Mouse (Mus musculus): ENCODE measurements around the gene Tox4.

The Tox4 gene

DNA sequence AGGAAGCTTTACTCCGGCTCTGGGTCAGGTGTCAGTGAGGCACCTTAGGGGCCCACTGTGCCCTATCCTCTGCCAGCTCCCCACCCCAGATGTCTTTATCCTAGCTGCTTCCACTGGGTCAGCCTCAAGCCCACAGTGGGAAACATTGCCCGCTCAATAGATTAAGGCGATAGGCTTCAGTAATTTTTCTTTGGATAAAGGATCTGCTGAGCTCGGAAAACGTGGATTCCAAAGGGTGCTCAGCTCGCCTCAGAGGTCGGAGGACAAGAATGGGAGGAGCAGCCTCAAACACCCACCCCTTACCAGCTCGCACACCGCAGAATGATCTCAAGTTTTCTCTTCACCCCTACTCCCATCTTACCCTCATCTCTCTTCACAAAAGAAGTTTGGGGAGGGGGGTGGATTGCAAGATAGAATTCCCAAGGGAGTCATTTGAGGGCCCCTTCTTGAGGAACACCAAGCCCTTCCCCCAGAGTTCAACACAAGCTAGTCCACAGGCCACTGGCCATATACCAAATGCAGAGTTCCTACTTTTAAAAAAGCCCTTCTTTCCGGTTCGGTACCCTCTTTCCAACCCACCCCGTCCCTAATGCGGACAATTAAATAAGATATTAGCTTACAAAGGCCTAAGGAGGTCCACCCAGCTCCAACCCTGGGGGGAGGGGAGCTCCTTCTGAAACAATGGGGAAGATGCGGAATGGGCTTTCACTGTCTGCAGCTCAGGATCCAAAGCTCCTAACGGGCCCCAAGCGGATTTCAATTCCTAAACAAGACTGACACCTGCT lies 37.7 kb downstream of the Tox4 start:
- Histone ChIP-seq H3K9me3 (ENCODE audit: low read length) (no peaks in the 10 kb centered on the region), H3K4me1 (replicated peaks; ENCODE audit: low read depth, low read length) (peaks cover 49% of the 10 kb centered on the region), H3K36me3 (ENCODE audit: insufficient read depth, low read length) (peaks cover 6% of the 10 kb centered on the region; the same call in 1 of the 2 replicates), H3K27me3 (ENCODE audit: insufficient read depth, low read length) (peaks cover 45% of the 10 kb centered on the region), H3K4me3 (replicated peaks; ENCODE audit: low read length) (peak overlapping the region; percentile 90)
- no peak for TF ChIP-seq NANOG (IDR thresholded peaks at IDR 0.05; ENCODE audit: borderline replicate concordance, low read length)
- no peak for TF ChIP-seq POU5F1 (IDR thresholded peaks at IDR 0.05; ENCODE audit: borderline replicate concordance, low read length)
- TF ChIP-seq CTCF (conservative IDR thresholded peaks at IDR 0.05; ENCODE audit: low read length): no peak

GRCm38 (mm10) chr14:52319361-52319760 lies 40.4 kb downstream of the Tox4 start:
- H3K4me1 ChIP-seq (replicated peaks; ENCODE audit: low read depth, low read length): peaks cover 31% of the 10 kb centered on the region
- TF ChIP-seq POU5F1 (IDR thresholded peaks at IDR 0.05; ENCODE audit: borderline replicate concordance, low read length) (no peak), NANOG (IDR thresholded peaks at IDR 0.05; ENCODE audit: borderline replicate concordance, low read length) (no peak), CTCF (conservative IDR thresholded peaks at IDR 0.05; ENCODE audit: low read length) (no peak)
- no peaks in the 10 kb centered on the region for H3K9me3 ChIP-seq (ENCODE audit: low read length)
- peaks cover 26% of the 10 kb centered on the region for H3K27me3 ChIP-seq (ENCODE audit: insufficient read depth, low read length)
- no peaks in the 10 kb centered on the region for H3K36me3 ChIP-seq (ENCODE audit: insufficient read depth, low read length)
- H3K4me3 ChIP-seq (replicated peaks; ENCODE audit: low read length): no peak overlapping the region

DNA sequence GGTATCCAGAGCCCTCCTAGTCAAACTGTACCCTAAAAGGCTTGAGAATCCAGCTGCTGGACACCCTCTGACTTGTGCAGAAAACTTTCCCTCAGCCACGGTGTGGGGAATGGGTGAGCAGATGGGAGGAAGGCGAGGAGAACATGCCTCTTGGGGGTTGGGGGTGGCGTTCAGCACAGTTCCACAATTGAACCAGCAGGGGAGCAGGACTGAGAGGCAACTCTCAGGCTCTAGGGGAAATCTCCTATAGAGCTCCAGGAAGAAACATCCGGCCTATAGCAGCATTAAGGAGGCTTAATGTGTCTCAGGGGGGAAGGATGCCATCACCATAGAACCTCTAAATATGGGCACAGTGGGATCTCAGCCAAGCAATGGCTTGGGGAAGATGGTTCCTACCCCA lies 46.9 kb downstream of the Tox4 start:
- 0 out of 2 replicates have a peak overlapping the region, but pooled peaks have one; percentile 26 for H3K4me3 ChIP-seq (replicated peaks; ENCODE audit: low read length)
- no peaks in the 10 kb centered on the region for H3K36me3 ChIP-seq (ENCODE audit: insufficient read depth, low read length)
- no peak for TF ChIP-seq NANOG (IDR thresholded peaks at IDR 0.05; ENCODE audit: borderline replicate concordance, low read length)
- peak; percentile 44 for TF ChIP-seq CTCF (conservative IDR thresholded peaks at IDR 0.05; ENCODE audit: low read length)
- H3K9me3 ChIP-seq (ENCODE audit: low read length): no peaks in the 10 kb centered on the region
- H3K4me1 ChIP-seq (replicated peaks; ENCODE audit: low read depth, low read length): peaks cover 54% of the 10 kb centered on the region
- peaks cover 39% of the 10 kb centered on the region for H3K27me3 ChIP-seq (ENCODE audit: insufficient read depth, low read length)

DNA sequence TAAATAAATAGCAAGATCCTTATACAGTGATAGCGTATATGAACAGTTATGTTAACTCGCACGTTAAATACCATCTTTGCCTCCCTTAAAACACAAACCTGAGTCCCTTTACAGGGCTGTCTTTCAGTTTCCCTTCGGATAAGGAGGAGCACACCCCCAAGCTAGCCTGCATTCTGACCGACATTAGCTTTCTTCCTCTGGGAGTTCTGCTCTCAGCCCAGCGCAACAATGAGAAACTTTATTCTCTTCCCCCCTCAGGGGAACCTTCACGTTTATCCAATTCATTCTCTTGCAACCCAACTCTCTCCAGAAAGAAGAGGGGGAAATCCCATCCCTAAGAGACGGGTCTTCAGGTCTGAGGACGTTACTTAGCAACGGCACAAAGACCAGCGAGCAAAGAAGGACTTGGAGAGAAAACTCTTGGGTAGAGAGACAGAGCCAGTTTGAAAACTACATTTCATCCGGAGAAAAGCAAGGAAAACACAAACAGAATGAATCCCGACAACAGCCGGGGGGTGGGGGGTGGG lies 48.5 kb downstream of the Tox4 start:
- no peak for TF ChIP-seq POU5F1 (IDR thresholded peaks at IDR 0.05; ENCODE audit: borderline replicate concordance, low read length)
- no peak for TF ChIP-seq CTCF (conservative IDR thresholded peaks at IDR 0.05; ENCODE audit: low read length)
- TF ChIP-seq NANOG (IDR thresholded peaks at IDR 0.05; ENCODE audit: borderline replicate concordance, low read length): no peak
- Histone ChIP-seq H3K36me3 (ENCODE audit: insufficient read depth, low read length) (no peaks in the 10 kb centered on the region), H3K4me3 (replicated peaks; ENCODE audit: low read length) (peak overlapping the region; percentile 52)

GRCm38 (mm10) chr14:52327910-52328812 lies 49.2 kb downstream of the Tox4 start, which contains the start of gene Sall2:
TSS of gene Sall2 (minus strand) at chr14:52328762.
- Histone ChIP-seq H3K36me3 (ENCODE audit: insufficient read depth, low read length) (no peaks in the 10 kb centered on the region), H3K9me3 (ENCODE audit: low read length) (no peaks in the 10 kb centered on the region), H3K4me3 (replicated peaks; ENCODE audit: low read length) (peak within 1 kb of the TSS; percentile 68), H3K4me1 (replicated peaks; ENCODE audit: low read depth, low read length) (peaks cover 73% of the 10 kb centered on the region), H3K27me3 (ENCODE audit: insufficient read depth, low read length) (peaks cover 39% of the 10 kb centered on the region)
- no peak for TF ChIP-seq POU5F1 (IDR thresholded peaks at IDR 0.05; ENCODE audit: borderline replicate concordance, low read length)
- no peak for TF ChIP-seq CTCF (conservative IDR thresholded peaks at IDR 0.05; ENCODE audit: low read length)
- TF ChIP-seq NANOG (IDR thresholded peaks at IDR 0.05; ENCODE audit: borderline replicate concordance, low read length): no peak

More for the DNA sequence above, 48.5 kb downstream of the Tox4 start:
- H3K4me1 ChIP-seq (replicated peaks; ENCODE audit: low read depth, low read length): peaks cover 70% of the 10 kb centered on the region
- H3K9me3 ChIP-seq (ENCODE audit: low read length): no peaks in the 10 kb centered on the region
- H3K27me3 ChIP-seq (ENCODE audit: insufficient read depth, low read length): peaks cover 39% of the 10 kb centered on the region

DNA sequence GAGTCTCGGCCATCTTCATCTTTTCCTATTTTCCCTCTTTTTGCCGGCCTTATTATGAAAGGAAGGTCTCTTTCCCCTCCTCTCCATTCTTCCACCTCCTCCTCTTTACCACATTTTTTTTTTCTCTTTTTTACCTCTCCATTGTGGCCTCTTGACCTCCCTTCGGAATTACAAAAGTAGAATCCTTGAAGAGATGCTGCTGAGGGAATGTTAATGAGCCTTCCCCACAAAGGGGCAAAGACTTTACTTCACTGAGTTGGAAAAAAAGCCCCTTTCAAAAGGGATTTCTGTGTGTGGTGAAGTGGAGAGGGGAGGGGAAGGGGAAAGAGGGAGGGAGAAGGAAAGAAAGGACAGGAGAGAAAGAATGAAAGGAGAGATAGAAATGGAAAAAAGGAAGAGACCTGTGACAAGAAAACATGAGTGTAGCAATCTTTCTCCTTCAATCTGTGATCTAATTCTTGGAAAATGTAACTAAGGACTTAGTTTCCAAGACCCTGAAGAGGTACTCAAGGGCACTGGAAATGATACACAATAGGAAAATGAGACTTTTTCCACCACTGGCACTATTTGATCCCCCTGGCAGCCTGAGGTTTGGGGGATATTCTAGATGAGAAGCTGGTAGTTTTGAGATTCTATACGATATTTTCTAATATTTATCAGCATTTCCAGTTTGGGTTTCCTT lies 52.3 kb downstream of the Tox4 start:
- peaks cover 60% of the 10 kb centered on the region for H3K4me1 ChIP-seq (replicated peaks; ENCODE audit: low read depth, low read length)
- no peaks in the 10 kb centered on the region for H3K9me3 ChIP-seq (ENCODE audit: low read length)
- H3K36me3 ChIP-seq (ENCODE audit: insufficient read depth, low read length): no peaks in the 10 kb centered on the region
- no peak overlapping the region; the same call in 1 of the 2 replicates for H3K4me3 ChIP-seq (replicated peaks; ENCODE audit: low read length)
- peaks cover 28% of the 10 kb centered on the region for H3K27me3 ChIP-seq (ENCODE audit: insufficient read depth, low read length)
- TF ChIP-seq NANOG (IDR thresholded peaks at IDR 0.05; ENCODE audit: borderline replicate concordance, low read length) (no peak), CTCF (conservative IDR thresholded peaks at IDR 0.05; ENCODE audit: low read length) (no peak), POU5F1 (IDR thresholded peaks at IDR 0.05; ENCODE audit: borderline replicate concordance, low read length) (no peak)

DNA sequence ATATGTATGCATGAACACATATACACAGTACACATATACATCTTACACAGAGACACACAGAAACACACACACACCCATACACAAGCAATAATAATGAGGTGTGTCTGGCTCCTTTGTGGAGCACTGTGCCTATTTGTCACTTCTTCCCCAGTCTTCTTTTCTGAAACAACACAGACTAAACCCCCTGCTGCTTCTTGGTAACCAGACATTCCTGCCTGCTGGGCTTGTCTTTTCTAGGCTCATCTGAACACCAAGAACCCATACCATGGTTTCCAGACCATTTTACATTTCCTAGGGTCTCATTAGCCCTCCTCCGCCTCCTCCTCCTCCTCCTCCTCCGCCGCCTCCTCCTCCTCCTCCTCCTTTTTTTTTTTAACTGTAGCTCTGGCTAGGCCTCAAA lies 53.2 kb downstream of the Tox4 start:
- Histone ChIP-seq H3K4me1 (replicated peaks; ENCODE audit: low read depth, low read length) (peaks cover 50% of the 10 kb centered on the region), H3K27me3 (ENCODE audit: insufficient read depth, low read length) (peaks cover 22% of the 10 kb centered on the region), H3K36me3 (ENCODE audit: insufficient read depth, low read length) (no peaks in the 10 kb centered on the region), H3K9me3 (ENCODE audit: low read length) (no peaks in the 10 kb centered on the region), H3K4me3 (replicated peaks; ENCODE audit: low read length) (no peak overlapping the region)
- TF ChIP-seq NANOG (IDR thresholded peaks at IDR 0.05; ENCODE audit: borderline replicate concordance, low read length): no peak
- no peak for TF ChIP-seq POU5F1 (IDR thresholded peaks at IDR 0.05; ENCODE audit: borderline replicate concordance, low read length)
- TF ChIP-seq CTCF (conservative IDR thresholded peaks at IDR 0.05; ENCODE audit: low read length): no peak
